Mouse (Mus musculus) inflammation-experienced regulatory T-cells (primary cell): ENCODE data around the gene Cebpz. TPM values are rescaled to one million over a fixed set of nuclear protein-coding genes. Genes with fewer than 3 reads are reported as not detected.

ENCODE experiments used
- polyA plus RNA-seq, 2 experiments: library from polyadenylated mRNA; unstranded; fragments of 100-300 nt; shearing (Covaris generic); gene quantifications; one replicate each; pipeline ENCODE4 v1.2.1; 2017

The Cebpz gene
- 10 to 100 TPM; 90.5 to 90.9 TPM for polyA plus RNA-seq

GRCm38 (mm10) chr17:78936466-78937228 lies at the start of gene Cebpz, which contains the start of gene Ndufaf7:
Gene Cebpz, minus strand, starts transcription at chr17:78937066.
Gene Ndufaf7, plus strand, starts transcription at chr17:78937136.

GRCm38 (mm10) chr17:78916369-78916813 lies 20.5 kb downstream of the Cebpz start, which contains the start of gene Cebpzos:
Gene Cebpzos, plus strand, starts transcription at chr17:78916500.

GRCm38 (mm10) chr17:78906892-78907291 lies 30.0 kb downstream of the Cebpz start, which contains the start of gene Sult6b1:
Gene Sult6b1, minus strand, starts transcription at chr17:78906992.

GRCm38 (mm10) chr17:78882401-78883112 lies 54.3 kb downstream of the Cebpz start, which contains the start of gene Eif2ak2:
Gene Eif2ak2, minus strand, starts transcription at chr17:78882573.

Other genes with a start within 250 kb of the Cebpz start
- 10 to 100 TPM; 14.9 to 15.6 TPM for gene Strn, start 199.9 kb downstream of the Cebpz start, polyA plus RNA-seq
- 10 to 100 TPM; 19.7 to 23.2 TPM for gene Heatr5b, start 101.7 kb downstream of the Cebpz start, polyA plus RNA-seq
- gene Gpatch11, start 101.5 kb downstream of the Cebpz start, polyA plus RNA-seq = 10 to 100 TPM; 78.2 to 93.6 TPM
- 10 to 100 TPM; 11.2 to 19.3 TPM for gene Eif2ak2, start 54.5 kb downstream of the Cebpz start, polyA plus RNA-seq
- gene Sult6b1, start 30.1 kb downstream of the Cebpz start, polyA plus RNA-seq = under 1 TPM in 1 of 2 experiments, not detected in 1; 0.37 TPM
- 10 to 100 TPM; 44.9 to 50.4 TPM for gene Cebpzos, start 20.6 kb downstream of the Cebpz start, polyA plus RNA-seq
- 10 to 100 TPM; 39.6 to 47.0 TPM for gene Ndufaf7, start 70 bp upstream of the Cebpz start, polyA plus RNA-seq
- 10 to 100 TPM in 1 of 2 experiments, 1 to 10 TPM in 1; 8.9 to 38.1 TPM for gene Prkd3, start 83.8 kb upstream of the Cebpz start, polyA plus RNA-seq
- gene Qpct, start 114.8 kb upstream of the Cebpz start, polyA plus RNA-seq = 10 to 100 TPM in 1 of 2 experiments, 1 to 10 TPM in 1; 1.4 to 24.5 TPM